Mouse (Mus musculus): ENCODE data around the gene Best2.

DNA sequence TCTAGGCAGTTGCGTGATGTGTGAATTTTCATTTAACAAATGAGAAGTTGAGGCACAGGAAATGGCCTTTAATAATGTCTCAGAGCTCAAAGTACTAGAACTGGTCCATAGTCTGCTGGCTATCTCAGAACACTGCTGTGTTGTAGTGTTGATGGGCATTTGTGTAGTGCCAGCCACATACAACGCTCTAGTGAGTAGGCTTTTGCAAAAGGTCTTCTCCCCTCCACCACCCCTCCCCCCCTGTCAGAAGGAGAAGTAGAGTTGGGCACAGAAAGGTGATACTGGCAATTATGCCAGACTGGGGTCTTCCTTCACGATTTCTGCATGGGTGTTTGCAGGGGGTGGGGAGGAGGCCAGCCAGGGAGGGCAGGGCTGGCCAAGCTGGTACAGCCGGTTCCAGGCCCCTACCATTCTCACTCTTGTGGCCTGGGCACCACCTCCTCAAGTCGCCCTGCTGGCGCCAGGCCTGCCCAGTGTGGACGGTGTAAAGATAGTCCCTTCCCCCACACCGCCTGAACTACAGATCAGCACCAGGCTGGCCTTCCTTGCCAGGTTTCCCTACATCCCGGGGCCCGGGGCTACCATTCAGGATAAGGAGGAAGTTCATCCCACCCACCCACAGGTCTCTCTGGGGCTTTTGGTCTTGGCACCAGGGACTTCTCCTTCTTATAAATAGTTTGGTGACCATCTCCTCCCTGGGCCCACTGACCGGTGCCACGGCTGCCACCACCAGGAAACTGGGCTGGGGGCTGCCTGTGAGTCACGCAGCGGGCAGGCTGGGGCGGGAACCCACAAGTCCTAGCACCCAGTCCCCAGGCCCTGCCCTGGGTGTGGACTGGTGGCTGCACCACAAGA, 32.5 kb downstream of the Best2 start:
- TF ChIP-seq CTCF (IDR thresholded peaks at IDR 0.05; ENCODE audit: control insufficient read depth, insufficient read depth, low read length) (no peak), POLR2A (IDR thresholded peaks at IDR 0.05; ENCODE audit: borderline replicate concordance, control insufficient read depth, low read depth, low read length) (peak; percentile 6; the same call in 1 of the 2 replicates)
